Mouse (Mus musculus) kidney, embryonic 16.5 days (tissue): ENCODE results near the gene Vinac1. TPM values are rescaled to one million over a fixed set of nuclear protein-coding genes. Genes with fewer than 3 reads are reported as not detected.

Source experiments
- ATAC-seq: fragments of 200-750 bp; cut with Nextera tagmentation; 2 replicates; pipeline ENCODE4 v1.8.0; 2017; ENCODE audit warnings: moderate TSS enrichment; ENCODE audit not compliant: low FRiP score, low TSS enrichment
- H3K27ac ChIP-seq: fragments of 300-500 bp; sonication (generic); 2 replicates; pipeline ENCODE4 v1.5.1; 2014; ENCODE audit warnings: low read length
- H3K27me3 ChIP-seq: fragments of 300-500 bp; sonication (generic); 2 replicates; pipeline ENCODE4 v1.6.1; 2014; ENCODE audit warnings: low read length, control low read depth, mixed read lengths; ENCODE audit not compliant: insufficient read depth
- H3K36me3 ChIP-seq: fragments of 300-500 bp; sonication (generic); 2 replicates; pipeline ENCODE4 v1.6.1; 2014; ENCODE audit warnings: low read length, control low read depth, mixed read lengths; ENCODE audit not compliant: insufficient read depth
- H3K4me1 ChIP-seq: fragments of 300-500 bp; sonication (generic); 2 replicates; pipeline ENCODE4 v1.6.1; 2014; ENCODE audit warnings: low read length, control low read depth, mixed read lengths; ENCODE audit not compliant: insufficient read depth
- H3K4me2 ChIP-seq: fragments of 300-500 bp; sonication (generic); replicated peaks from 2 replicates; pipeline ENCODE4 v1.6.1; 2014; ENCODE audit warnings: low read depth, low read length
- H3K4me3 ChIP-seq: fragments of 300-500 bp; sonication (generic); 2 replicates; pipeline ENCODE4 v1.5.1; 2014; ENCODE audit warnings: mild to moderate bottlenecking, low read length
- H3K9ac ChIP-seq: fragments of 300-500 bp; sonication (generic); replicated peaks from 2 replicates; pipeline ENCODE4 v1.6.1; 2014; ENCODE audit warnings: low read length
- H3K9me3 ChIP-seq: fragments of 300-500 bp; sonication (generic); 2 replicates; pipeline ENCODE4 v1.6.1; 2016; ENCODE audit warnings: low read length, control low read depth
- WGBS: fragments of 180-500 bp; shearing (Covaris S2); extraction: QIAGEN DNeasy Blood & Tissue Kit; methylation state at CpG from one replicate; pipeline ENCODE4 v1.1.7; 2014; 5-methylcytosine and 5-hydroxymethylcytosine counted together
- polyA plus RNA-seq: library from polyadenylated mRNA; unstranded; fragments of >200 nt; fragmentation: Nextera tagmentation; extraction: Ambion mirVana; gene quantifications from 2 replicates; pipeline ENCODE4 v1.2.1, GENCODE M21; 2015

Gene Vinac1
- polyA plus RNA-seq, 1 experiment from 2014 or later, result not detected

GRCm38 (mm10) chr2:129070296-129070695 is 22.3 kb upstream of the Vinac1 start:
- peaks cover 13% of the 10 kb centered on the region; the same call in 1 of the 2 replicates for H3K36me3 ChIP-seq
- peaks cover 12% of the 10 kb centered on the region for H3K4me1 ChIP-seq
- 89% methylated on average over 3 of the region's 3 CpGs for WGBS
- no peak overlapping the region for H3K27ac ChIP-seq
- H3K9ac ChIP-seq, result no peak overlapping the region
- no peaks in the 10 kb centered on the region for H3K9me3 ChIP-seq
- H3K4me3 ChIP-seq, result no peak overlapping the region
- no peak for ATAC-seq
- no peaks in the 10 kb centered on the region for H3K27me3 ChIP-seq
- no peak overlapping the region for H3K4me2 ChIP-seq

DNA sequence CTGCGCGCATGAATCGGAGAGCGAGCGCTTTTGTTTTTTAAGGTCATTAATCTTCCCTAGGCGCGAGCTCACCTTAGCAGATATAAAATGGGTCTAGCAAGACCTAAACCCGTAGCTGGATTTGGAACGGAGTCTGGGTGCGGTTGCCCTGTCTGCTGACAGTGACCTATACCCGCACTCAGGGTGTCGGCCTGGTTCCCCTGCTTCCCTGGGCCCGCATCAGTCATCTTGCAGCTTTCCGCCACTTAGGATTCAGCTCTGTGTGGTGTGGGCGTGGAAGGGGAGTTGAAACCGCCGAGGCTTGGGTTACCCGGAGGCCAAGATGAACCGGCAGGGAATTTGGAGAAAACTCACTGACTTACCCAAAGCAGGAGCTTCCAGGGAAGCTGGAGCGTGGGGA is 18.4 kb upstream of the Vinac1 start:
- peak overlapping the region; percentile 75 for H3K4me2 ChIP-seq
- H3K4me1 ChIP-seq, result peaks cover 12% of the 10 kb centered on the region
- peaks cover 13% of the 10 kb centered on the region; the same call in 1 of the 2 replicates for H3K36me3 ChIP-seq
- WGBS, result 0% methylated on average over 20 of the region's 20 CpGs
- peak; percentile 85 for ATAC-seq
- H3K4me3 ChIP-seq, result peak overlapping the region; percentile 66
- no peaks in the 10 kb centered on the region for H3K9me3 ChIP-seq
- H3K27me3 ChIP-seq, result no peaks in the 10 kb centered on the region
- H3K9ac ChIP-seq, result peak overlapping the region; percentile 75
- peak overlapping the region; percentile 45 for H3K27ac ChIP-seq

DNA sequence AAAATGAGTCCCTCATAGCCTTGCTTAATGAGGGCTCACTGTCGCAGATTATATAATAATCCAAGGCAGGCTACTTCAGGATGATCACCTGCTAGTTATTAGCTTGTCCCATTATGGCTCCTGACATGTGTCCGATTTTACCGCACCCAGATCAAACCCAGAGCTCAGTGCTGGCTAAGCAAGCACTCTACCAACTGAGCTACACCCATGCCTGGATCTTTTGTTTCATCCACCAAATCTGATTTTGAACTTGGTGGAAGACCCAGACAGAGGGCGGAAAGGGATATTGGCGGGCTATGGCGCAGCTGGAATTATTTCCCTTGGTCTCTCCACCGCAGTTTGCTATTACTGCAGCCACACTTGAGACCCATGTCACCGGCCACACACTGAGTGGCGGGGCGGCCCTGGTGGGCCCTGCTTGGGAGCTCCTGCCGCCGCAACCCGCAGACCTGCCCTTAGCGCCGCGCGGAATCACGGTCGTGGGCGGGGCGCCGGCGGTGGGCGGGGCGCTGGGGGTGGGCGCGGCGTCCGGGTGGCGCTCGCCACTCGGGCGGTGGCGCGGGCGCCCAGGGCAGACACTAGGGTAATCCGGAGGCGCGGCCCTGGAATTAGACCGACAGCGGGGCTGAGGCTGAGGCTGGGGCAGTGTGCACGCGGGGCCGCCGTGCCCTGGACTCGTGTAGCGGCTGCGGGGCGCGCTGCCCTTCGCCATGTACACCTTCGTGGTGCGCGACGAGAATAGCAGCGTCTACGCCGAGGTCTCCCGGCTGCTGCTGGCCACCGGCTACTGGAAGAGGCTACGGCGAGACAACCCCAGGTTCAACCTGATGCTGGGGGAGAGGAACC is 17.7 kb upstream of the Vinac1 start, which contains the start of gene Ttl:
TSS of gene Ttl (plus strand) at position 506 of the 846 bp plus-strand sequence.
- no peaks in the 10 kb centered on the region for H3K27me3 ChIP-seq
- H3K9ac ChIP-seq, result peak within 1 kb of the TSS; percentile 75
- H3K36me3 ChIP-seq, result peaks cover 13% of the 10 kb centered on the region; the same call in 1 of the 2 replicates
- ATAC-seq, result peak; percentile 93
- no peaks in the 10 kb centered on the region for H3K9me3 ChIP-seq
- peak within 1 kb of the TSS; percentile 75 for H3K4me2 ChIP-seq
- H3K27ac ChIP-seq, result peak within 1 kb of the TSS; percentile 45
- peak within 1 kb of the TSS; percentile 66 for H3K4me3 ChIP-seq
- 1% methylated on average over 57 of the region's 62 CpGs for WGBS
- H3K4me1 ChIP-seq, result peaks cover 12% of the 10 kb centered on the region

DNA sequence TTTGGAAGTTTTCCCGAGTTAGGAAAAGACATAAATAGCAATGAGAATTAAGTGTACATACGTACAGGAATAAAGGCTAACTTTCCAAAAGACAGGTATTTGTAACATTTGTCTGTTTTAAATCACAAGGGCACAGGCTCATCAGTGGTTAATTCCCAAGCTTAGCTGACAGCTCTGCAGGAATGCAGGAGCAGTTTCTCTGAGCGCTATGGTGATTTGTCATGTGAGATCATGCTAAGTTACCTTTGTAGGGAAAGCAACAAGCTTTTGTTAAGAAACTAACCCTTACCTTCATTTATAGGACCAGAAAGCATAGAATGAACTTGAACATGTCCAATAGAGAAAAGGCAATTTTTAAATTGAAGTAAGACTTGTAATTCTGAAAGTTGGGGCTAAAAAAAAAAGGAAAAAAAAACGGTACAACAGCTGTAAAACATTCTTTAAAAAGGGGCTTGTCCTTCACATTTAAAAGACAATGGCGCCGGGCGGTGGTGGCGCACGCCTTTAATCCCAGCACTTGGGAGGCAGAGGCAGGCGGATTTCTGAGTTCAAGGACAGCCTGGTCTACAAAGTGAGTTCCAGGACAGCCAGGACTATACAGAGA is 13.6 kb upstream of the Vinac1 start:
- no peaks in the 10 kb centered on the region; the same call in 1 of the 2 replicates for H3K4me1 ChIP-seq
- 81% methylated on average over 10 of the region's 10 CpGs for WGBS
- no peak overlapping the region for H3K9ac ChIP-seq
- no peak for ATAC-seq
- H3K9me3 ChIP-seq, result peaks cover 13% of the 10 kb centered on the region
- no peak overlapping the region for H3K27ac ChIP-seq
- H3K27me3 ChIP-seq, result no peaks in the 10 kb centered on the region
- H3K36me3 ChIP-seq, result no peaks in the 10 kb centered on the region
- H3K4me3 ChIP-seq, result no peak overlapping the region
- no peak overlapping the region for H3K4me2 ChIP-seq

DNA sequence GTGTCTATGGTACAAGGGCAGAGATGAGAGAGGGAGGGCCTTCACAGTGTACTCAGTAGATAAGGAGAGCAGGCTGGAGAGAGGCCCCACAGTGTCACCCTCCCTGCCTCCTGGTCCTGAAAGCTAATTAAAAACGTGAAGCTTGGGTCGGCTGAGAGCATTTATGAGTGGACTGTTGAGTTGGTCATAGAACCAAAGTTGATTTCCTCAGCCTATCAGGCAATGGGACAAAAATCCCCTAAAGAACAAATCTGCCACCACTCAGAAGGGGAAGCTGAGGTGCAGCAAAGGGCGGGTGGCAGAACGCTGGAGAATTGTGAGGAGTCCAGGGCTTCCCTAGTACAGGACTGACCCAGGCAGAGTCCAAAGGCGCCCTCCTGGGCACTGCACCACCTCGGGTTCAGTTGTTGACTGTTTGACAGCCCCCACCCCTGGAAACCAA is 10.0 kb upstream of the Vinac1 start:
- no peak for ATAC-seq
- no peaks in the 10 kb centered on the region for H3K27me3 ChIP-seq
- 89% methylated on average over 6 of the region's 6 CpGs for WGBS

DNA sequence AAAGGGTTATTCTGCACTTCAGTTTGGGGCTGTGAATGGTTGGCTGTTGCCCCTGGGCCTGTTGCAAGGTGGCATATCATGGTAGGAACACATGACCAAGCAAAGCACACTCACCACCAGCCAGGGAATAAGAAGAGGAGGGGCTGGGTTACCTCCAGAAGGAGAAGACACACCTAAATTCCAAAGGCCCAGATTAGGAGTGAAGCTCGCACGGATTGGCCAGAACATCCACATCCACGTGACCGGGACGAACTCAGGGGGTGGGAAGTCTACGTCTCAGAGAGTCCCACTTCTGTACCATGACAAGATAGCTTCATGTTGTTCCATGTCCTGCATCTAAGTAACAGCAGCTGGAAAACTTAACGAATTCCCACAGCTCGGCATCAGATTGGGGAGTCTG is 9.3 kb upstream of the Vinac1 start:
- ATAC-seq, result no peak

More for the DNA sequence above, 10.0 kb upstream of the Vinac1 start:
- H3K9ac ChIP-seq, result no peak overlapping the region
- H3K4me3 ChIP-seq, result no peak overlapping the region
- H3K27ac ChIP-seq, result no peak overlapping the region
- no peaks in the 10 kb centered on the region for H3K36me3 ChIP-seq
- H3K9me3 ChIP-seq, result peaks cover 17% of the 10 kb centered on the region
- no peak overlapping the region for H3K4me2 ChIP-seq
- no peaks in the 10 kb centered on the region for H3K4me1 ChIP-seq

DNA sequence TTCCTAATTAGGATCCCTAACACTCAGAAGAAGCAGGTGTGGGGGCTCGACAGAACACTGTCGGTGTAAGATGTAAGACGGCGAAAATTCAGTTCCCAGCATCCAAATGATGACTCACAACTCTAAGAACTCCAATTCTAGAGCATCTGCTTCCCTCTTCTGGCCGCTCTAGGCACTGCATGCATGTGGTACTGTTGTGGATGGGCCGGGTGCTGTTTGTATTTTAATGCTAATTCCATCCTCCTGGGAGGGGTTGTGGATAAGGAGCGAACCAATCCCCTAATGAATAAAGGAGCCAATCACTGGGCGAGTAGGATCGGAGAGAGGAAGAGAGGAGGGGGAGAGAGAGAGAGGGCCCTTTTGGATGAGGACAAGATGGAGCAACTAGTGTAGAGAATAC is 8.6 kb upstream of the Vinac1 start:
- no peak for ATAC-seq

More for the DNA sequence above, 9.3 kb upstream of the Vinac1 start:
- Histone ChIP-seq H3K4me1 (no peaks in the 10 kb centered on the region), H3K9ac (no peak overlapping the region), H3K36me3 (no peaks in the 10 kb centered on the region), H3K4me2 (no peak overlapping the region), H3K27me3 (no peaks in the 10 kb centered on the region), H3K27ac (no peak overlapping the region), H3K9me3 (peaks cover 17% of the 10 kb centered on the region), H3K4me3 (no peak overlapping the region)
- 95% methylated on average over 8 of the region's 8 CpGs for WGBS

GRCm38 (mm10) chr2:129055741-129056140 is 7.8 kb upstream of the Vinac1 start:
- H3K9ac ChIP-seq, result no peak overlapping the region
- 77% methylated on average over 6 of the region's 6 CpGs for whole genome bisulfite sequencing
- ATAC-seq, result no peak
- H3K36me3 ChIP-seq, result no peaks in the 10 kb centered on the region
- no peak overlapping the region for H3K27ac ChIP-seq
- no peak overlapping the region for H3K4me2 ChIP-seq
- H3K9me3 ChIP-seq, result peaks cover 17% of the 10 kb centered on the region
- no peak overlapping the region for H3K4me3 ChIP-seq
- H3K27me3 ChIP-seq, result no peaks in the 10 kb centered on the region
- H3K4me1 ChIP-seq, result no peaks in the 10 kb centered on the region

More for the DNA sequence above, 8.6 kb upstream of the Vinac1 start:
- no peaks in the 10 kb centered on the region for H3K27me3 ChIP-seq
- H3K9ac ChIP-seq, result no peak overlapping the region
- H3K4me1 ChIP-seq, result no peaks in the 10 kb centered on the region
- H3K27ac ChIP-seq, result no peak overlapping the region
- no peak overlapping the region for H3K4me2 ChIP-seq
- H3K4me3 ChIP-seq, result no peak overlapping the region
- WGBS, result 53% methylated on average over 9 of the region's 9 CpGs
- peaks cover 17% of the 10 kb centered on the region for H3K9me3 ChIP-seq
- no peaks in the 10 kb centered on the region for H3K36me3 ChIP-seq

DNA sequence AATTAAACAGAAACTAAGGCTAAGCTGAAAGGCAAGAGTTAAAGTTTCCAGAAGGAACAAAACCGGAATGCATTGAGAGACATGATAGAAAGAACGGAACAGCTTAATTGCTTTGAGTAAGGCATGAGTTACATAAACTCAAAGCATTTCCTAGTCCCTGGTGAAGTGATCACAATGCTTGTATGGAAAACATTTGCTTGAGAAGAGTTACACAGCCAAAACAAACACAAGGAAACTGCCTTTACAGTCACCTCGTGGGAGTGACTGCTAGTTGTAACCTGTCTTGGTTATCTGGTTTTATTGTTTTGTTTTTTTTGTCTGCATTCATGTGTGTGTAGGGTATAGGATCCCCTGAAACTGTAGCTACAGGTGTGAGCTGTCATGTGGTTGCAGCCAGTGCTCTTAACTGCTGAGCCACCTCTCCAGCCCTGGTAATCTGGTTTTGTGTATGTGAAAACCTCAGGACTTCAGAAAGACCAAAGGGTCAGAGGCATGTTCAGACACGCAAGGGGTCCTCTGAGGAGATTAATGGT is 4.5 kb upstream of the Vinac1 start:
- Histone ChIP-seq H3K27me3 (no peaks in the 10 kb centered on the region), H3K36me3 (no peaks in the 10 kb centered on the region), H3K4me1 (no peaks in the 10 kb centered on the region), H3K9ac (no peak overlapping the region), H3K4me3 (no peak overlapping the region), H3K9me3 (peaks cover 9% of the 10 kb centered on the region), H3K4me2 (no peak overlapping the region), H3K27ac (no peak overlapping the region)
- peak; percentile 65; the same call in 1 of the 2 replicates for ATAC-seq
- 13% methylated on average over 4 of the region's 4 CpGs for WGBS
